Mouse (Mus musculus) heart, postnatal 25 days (tissue): ENCODE measurements around the gene Armh2. TPM values are rescaled to one million over a fixed set of nuclear protein-coding genes. Genes with fewer than 3 reads are reported as not detected.

Experiments
- DNase-seq: peaks from one replicate; pipeline ENCODE4 v3.0.0; 2022; ENCODE audit warnings: low spot score
- intact Hi-C: fragments of 180-260 bp; cut with DNase I; formaldehyde crosslinking; loops from one replicate; pipeline ENCODE4 v1.15.1; 2025
- total RNA-seq, 2 experiments: library from RNA; stranded (reverse); gene quantifications; 2 replicates each; pipeline ENCODE4 v1.2.3; 2021

The Armh2 gene
- not detected for total RNA-seq

- intact Hi-C loops: no loop called here
These were observed at the start of gene Armh2 for GRCm38 (mm10) chr13:24741028-24741427. Armh2 (plus strand) TSS chr13:24741232.

DNA sequence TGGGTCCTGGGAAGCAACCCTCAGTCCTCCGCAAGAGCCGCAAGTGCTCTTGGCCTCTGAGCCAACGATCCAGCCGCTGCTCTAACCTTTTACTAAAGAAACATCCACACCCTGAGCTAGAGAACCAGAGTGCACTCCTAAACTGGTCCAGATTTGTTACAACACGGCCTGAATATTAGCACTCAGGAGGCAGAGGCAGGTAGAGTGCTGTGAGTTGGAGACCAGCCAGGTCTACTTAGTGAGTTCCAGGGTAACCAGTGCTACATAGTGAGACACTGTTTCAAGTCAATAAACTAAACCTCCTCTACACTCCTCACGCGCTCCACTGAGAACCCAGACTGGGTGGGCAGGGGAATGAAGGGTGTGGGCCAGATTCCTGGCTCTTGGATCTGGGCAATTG is 47.7 kb upstream of the Armh2 start:
- intact Hi-C loops: no loop called here

More at GRCm38 (mm10) chr13:24741028-24741427, at the start of gene Armh2:
- DNase-seq: no peak

GRCm38 (mm10) chr13:24698746-24699145 is 42.3 kb upstream of the Armh2 start:
- intact Hi-C loops: no loop called here

More for the DNA sequence above, 47.7 kb upstream of the Armh2 start:
- no peak for DNase-seq

GRCm38 (mm10) chr13:24702128-24702527 is 38.9 kb upstream of the Armh2 start:
- intact Hi-C loops: no loop called here
- DNase-seq: no peak

More at GRCm38 (mm10) chr13:24698746-24699145, 42.3 kb upstream of the Armh2 start:
- no peak for DNase-seq

DNA sequence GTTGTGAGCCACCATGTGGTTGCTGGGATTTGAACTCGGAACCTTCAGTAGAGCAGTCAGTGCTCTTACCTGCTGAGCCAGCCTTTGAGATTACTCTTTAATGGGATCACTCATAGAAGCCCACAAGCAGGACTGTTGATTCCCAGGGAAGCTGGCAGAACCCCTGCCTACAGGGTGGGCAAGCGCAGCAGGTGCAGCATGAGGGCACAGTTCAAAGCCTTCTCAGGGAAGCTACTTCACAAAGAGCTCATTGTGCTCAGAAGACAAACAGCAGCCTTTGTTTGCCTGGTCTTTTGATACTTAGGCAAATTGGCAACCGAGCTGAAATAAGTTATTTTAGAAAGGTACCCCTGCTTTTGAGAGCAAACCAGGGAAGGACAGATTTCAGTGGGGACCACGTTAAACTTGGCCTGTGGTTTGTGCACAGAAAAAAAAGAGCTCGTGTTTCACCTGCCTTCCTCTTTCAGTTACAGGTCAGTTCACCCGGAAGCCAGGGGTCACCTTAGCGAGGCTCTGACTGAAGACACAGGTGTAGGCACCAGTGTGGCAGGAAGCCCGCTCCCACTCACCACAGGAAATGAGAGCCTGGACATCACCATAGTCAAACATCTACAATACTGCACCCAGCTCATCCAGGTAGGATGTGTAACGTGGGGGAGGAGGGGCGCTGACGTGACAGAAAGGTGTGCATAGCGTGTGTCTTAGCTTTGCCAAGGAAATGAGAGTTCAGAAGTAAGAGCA is 31.2 kb upstream of the Armh2 start:
- intact Hi-C loops: no loop called here

DNA sequence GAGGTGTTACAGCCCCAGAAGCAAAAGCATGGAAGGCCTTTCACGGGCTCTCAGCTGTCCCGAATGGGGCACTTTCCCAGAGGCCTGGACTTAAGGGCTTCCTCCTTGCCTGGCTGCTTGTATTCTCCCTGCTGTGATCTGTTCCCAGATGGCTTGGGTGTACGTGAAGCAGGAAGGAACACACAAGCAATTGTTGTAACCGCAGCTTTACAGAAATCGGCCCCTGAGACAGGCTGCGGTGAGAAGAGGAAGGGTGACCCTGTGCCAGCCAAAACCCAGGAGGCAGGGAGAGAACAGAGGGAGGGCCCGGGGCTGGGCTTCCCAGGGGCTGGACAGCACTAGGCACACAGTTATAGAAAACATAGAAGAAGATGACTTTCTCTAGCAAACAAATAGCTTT is 30.1 kb upstream of the Armh2 start:
- intact Hi-C loops: no loop called here
- DNase-seq: no peak

More for the DNA sequence above, 31.2 kb upstream of the Armh2 start:
- DNase-seq: no peak

DNA sequence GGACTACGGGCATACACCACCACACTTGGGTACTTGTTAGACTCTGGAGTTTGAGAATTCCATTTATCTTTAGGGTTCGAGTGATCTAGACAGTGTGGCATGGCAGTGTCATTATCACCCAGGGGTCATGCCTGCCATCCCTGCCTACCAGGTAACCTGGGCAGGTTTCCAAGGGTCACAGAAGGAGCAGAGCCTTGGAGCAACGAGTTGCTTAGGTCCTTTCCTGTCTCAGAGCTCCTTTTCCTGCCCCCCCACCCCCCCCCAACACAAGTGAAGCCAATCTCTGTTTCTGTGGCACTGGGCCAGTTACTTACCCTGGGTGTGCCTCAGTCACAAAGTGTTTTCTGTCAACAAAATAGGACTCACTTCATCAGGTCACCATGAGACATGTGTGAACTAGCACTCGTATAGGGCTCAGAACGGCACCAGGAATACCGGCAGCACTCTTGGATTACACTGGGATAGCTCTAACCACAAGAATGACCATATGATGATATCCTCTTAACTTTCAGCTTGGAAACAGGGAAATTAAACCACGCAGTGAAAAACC is 28.4 kb upstream of the Armh2 start:
- intact Hi-C loops: no loop called here
- DNase-seq: no peak

DNA sequence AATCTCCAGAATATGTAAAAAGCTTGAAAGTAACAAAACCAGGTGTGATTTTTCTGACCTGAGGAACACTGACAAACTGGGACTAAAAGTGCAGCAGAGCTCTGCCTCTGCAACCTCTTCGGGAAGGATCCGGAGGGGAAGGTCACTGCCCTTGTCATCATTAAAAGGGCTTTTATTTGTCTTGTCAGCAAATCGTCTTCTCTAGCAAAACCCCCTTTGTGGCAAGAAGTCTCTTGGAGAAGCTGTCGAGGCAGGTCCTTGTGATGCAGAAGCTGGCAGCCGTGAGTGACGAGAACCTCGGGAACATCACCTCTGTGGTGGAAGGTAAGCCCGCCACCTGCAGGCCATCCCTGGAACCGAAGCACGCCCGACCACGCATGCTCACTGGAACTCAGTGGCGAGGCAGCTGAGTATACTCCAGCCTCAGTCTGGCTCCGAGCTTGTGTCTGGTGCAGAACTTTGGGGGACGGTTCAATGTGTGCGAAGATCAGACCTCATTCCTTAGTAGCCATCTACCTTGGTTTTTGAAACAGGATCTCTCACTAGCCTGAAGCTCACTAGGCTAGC is 27.5 kb upstream of the Armh2 start:
- intact Hi-C loops: no loop called here
- DNase-seq: peak; percentile 69

GRCm38 (mm10) chr13:24714360-24714885 is 26.6 kb upstream of the Armh2 start:
- DNase-seq: no peak
- intact Hi-C loops: no loop called here

DNA sequence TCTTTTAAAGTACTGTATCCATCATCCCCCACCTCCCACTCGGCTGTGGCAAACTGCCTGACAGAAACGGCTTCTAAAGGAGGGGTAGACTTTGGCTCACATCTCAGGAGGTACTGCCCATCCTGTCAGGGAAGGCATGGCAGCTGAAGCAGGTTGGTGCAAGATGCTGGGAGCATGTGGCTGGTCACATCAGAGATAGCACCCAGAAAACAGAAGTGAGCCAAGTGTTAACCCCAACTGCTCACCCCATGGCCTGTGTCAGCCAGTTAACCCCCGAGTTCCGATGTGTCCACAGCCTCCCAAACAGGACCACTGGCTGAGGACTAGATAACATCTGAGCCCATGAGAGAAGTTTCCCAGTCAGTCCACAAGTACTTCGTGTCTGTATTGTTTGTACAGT is 25.4 kb upstream of the Armh2 start:
- no peak for DNase-seq
- intact Hi-C loops: no loop called here

- no peak for DNase-seq
- intact Hi-C loops: no loop called here
These were observed 24.6 kb upstream of the Armh2 start for GRCm38 (mm10) chr13:24716441-24716840.

GRCm38 (mm10) chr13:24717677-24718076 is 23.4 kb upstream of the Armh2 start:
- intact Hi-C loops: no loop called here

GRCm38 (mm10) chr13:24721502-24721901 is 19.5 kb upstream of the Armh2 start:
- intact Hi-C loops: loop anchor here (10.0 kb wide), 1 partner anchor 203 kb away; no protein-coding TSS in a partner anchor

More at GRCm38 (mm10) chr13:24717677-24718076, 23.4 kb upstream of the Armh2 start:
- no peak for DNase-seq

GRCm38 (mm10) chr13:24723699-24724394 is 17.2 kb upstream of the Armh2 start:
- DNase-seq: no peak
- intact Hi-C loops: loop anchor here (10.0 kb wide), 1 partner anchor 201 kb away; no protein-coding TSS in a partner anchor

More at GRCm38 (mm10) chr13:24721502-24721901, 19.5 kb upstream of the Armh2 start:
- no peak for DNase-seq

DNA sequence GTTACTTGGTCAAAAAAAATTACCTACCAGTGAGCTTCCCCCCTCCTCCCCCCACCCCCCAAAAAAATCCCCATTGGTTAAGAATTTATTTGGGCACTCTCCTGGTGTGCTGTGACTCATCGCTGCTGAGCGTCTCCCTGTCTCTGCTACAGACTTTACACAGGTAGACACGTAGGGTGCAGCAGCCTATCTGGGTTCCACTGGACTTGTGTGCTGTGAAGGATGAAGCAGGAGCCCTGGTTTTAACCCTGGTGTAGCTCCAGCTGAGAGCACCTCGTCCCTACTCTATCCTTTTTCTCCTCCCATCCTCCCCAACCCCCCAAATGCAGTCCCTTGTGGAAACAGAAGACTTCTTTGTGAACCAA is 16.7 kb upstream of the Armh2 start:
- no peak for DNase-seq
- intact Hi-C loops: loop anchor here (10.0 kb wide), 1 partner anchor 200 kb away; no protein-coding TSS in a partner anchor

GRCm38 (mm10) chr13:24729128-24729527 is 11.9 kb upstream of the Armh2 start:
- intact Hi-C loops: loop anchor here (10.0 kb wide), 1 partner anchor 196 kb away; no protein-coding TSS in a partner anchor
- no peak for DNase-seq

- intact Hi-C loops: no loop called here
- DNase-seq: no peak
These were observed 6.5 kb upstream of the Armh2 start for GRCm38 (mm10) chr13:24734502-24734901.

DNA sequence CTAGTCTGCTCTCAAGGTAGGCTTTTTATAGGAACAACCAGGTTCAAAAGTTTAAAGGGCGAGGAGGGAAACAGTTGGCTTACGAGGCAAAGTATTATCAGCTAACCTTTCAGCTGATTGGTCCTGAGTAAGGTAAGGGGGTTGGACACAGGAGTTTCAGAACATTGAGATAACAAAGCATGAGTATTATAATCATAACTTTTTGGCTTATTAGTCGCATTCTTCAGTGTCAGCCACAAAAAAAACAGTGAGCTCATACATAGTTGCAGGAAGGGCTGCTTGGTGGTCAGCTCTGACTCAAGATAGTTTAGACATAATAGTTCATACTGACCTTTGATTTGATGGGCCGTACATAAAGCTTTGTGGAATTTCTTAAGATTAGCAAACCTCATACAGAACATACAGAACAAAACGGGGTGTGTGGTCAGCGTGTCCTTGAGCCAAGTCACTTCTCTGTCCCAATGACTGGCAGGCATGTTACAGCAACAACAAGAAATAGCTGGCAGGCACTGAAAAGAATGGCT is 5.4 kb upstream of the Armh2 start:
- intact Hi-C loops: no loop called here
- no peak for DNase-seq

- DNase-seq: no peak
These were observed 6.8 kb downstream of the Armh2 start for GRCm38 (mm10) chr13:24747823-24748222.

DNA sequence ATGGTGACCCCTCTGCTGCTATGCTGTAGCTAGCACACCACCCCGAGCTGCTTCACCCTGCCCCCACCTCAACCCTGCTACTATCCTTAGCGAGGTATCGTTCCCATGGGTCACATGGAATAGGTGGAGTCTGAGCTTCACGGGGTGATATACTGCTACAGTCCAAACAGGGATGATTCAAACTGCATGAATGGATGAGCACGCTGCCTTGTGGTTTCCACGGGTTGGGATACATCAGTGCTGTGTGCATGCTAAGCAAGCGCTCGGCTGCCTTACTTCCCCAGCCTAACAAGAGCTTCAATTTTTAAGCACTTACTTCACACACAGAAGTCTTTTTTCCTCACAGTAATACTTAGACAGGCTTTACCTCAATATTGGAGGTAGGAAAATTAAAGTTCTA is 9.8 kb downstream of the Armh2 start:
- DNase-seq: no peak
- intact Hi-C loops: no loop called here

More at GRCm38 (mm10) chr13:24747823-24748222, 6.8 kb downstream of the Armh2 start:
- intact Hi-C loops: no loop called here
